Mouse (Mus musculus) MEL (cell line): ENCODE measurements around the gene Fus. TPM values are rescaled to one million over a fixed set of nuclear protein-coding genes. Genes with fewer than 3 reads are reported as not detected.
A peak's percentile ranks its signal among the peaks of the same experiment; 100 is the strongest.
"Not testable (repeated sequence)": the region's sequence is repeated elsewhere in the genome, so short reads cannot be mapped to it uniquely, and the experiment has no call there.

Source experiments
- DNase-seq: peaks from one replicate; pipeline ENCODE4 v3.0.0; 2011; ENCODE audit warnings: low read depth, low spot score
- H3K27ac ChIP-seq: 2 replicates; pipeline ENCODE4 v1.5.1; 2012; ENCODE audit warnings: low read depth, mild to moderate bottlenecking, control low read depth, low read length, moderate library complexity; ENCODE audit not compliant: control insufficient read depth
- H3K27me3 ChIP-seq, 2 experiments: fragments of 150-350 bp in 1 of 2; sonication (generic) in 1 of 2; 2 replicates each; pipeline ENCODE4 v1.6.1; 2012; ENCODE audit warnings: low read length in 2 of 2, mild to moderate bottlenecking in 2 of 2, improper control_type of control experiment in 1 of 2, moderate library complexity in 1 of 2; ENCODE audit not compliant: insufficient read depth in 2 of 2, control insufficient read depth in 1 of 2
- H3K36me3 ChIP-seq, 2 experiments: 2 replicates each; pipeline ENCODE4 v1.6.1; 2012 to 2014; ENCODE audit warnings: low read length in 2 of 2, improper control_type of control experiment in 1 of 2, inconsistent platforms in 1 of 2, mild to moderate bottlenecking in 1 of 2; ENCODE audit not compliant: insufficient read depth in 2 of 2, control insufficient read depth in 1 of 2
- H3K4me1 ChIP-seq, 2 experiments: fragments of 150-350 bp in 1 of 2; sonication (generic) in 1 of 2; 2 replicates each; pipeline ENCODE4 v1.6.1; 2012; ENCODE audit warnings: low read length in 2 of 2, improper control_type of control experiment in 1 of 2, mild to moderate bottlenecking in 1 of 2; ENCODE audit not compliant: insufficient read depth in 2 of 2, control insufficient read depth in 1 of 2
- H3K4me3 ChIP-seq, 2 experiments: fragments of 150-350 bp in 1 of 2; sonication (generic) in 1 of 2; 2 replicates each; pipeline ENCODE4 v1.5.1; 2012; ENCODE audit warnings: low read depth in 2 of 2, low read length in 2 of 2, mild to moderate bottlenecking in 2 of 2, moderate library complexity in 2 of 2, control low read depth in 1 of 2, improper control_type of control experiment in 1 of 2; ENCODE audit not compliant: control insufficient read depth in 1 of 2, insufficient read depth in 1 of 2
- H3K79me2 ChIP-seq: 2 replicates; pipeline ENCODE4 v1.6.1; 2012; ENCODE audit warnings: mild to moderate bottlenecking, low read length, moderate library complexity; ENCODE audit not compliant: control insufficient read depth, poor library complexity, insufficient read depth
- H3K9ac ChIP-seq: 2 replicates; pipeline ENCODE4 v1.6.1; 2012; ENCODE audit warnings: low read depth, mild to moderate bottlenecking, control low read depth, low read length, moderate library complexity; ENCODE audit not compliant: control insufficient read depth, poor library complexity, severe bottlenecking
- H3K9me3 ChIP-seq: fragments of 150-350 bp; sonication (generic); replicated peaks from 2 replicates; pipeline ENCODE4 v1.6.1; 2012; ENCODE audit warnings: mild to moderate bottlenecking, low read length, improper control_type of control experiment, moderate library complexity; ENCODE audit not compliant: insufficient read depth
- BHLHE40 ChIP-seq: IDR thresholded peaks from 2 replicates; pipeline ENCODE4 v1.6.1; 2012; ENCODE audit warnings: low read depth, mild to moderate bottlenecking, inconsistent platforms, low read length, improper control_type of control experiment, borderline replicate concordance
- CHD2 ChIP-seq: IDR thresholded peaks from 2 replicates; pipeline ENCODE4 v1.6.1; 2011; ENCODE audit warnings: low read length, improper control_type of control experiment
- CTCF ChIP-seq, 3 experiments: IDR thresholded peaks in 2 of 3; conservative IDR thresholded peaks in 1 of 3; 2 replicates each; pipeline ENCODE4 v1.5.1; 2011 to 2012; ENCODE audit warnings: low read length in 3 of 3, low read depth in 2 of 3, mild to moderate bottlenecking in 2 of 3, improper control_type of control experiment in 1 of 3, inconsistent platforms in 1 of 3, mixed read lengths in 1 of 3, moderate library complexity in 1 of 3; ENCODE audit not compliant: control insufficient read depth in 1 of 3, insufficient read depth in 1 of 3, poor library complexity in 1 of 3, severe bottlenecking in 1 of 3
- GABPA ChIP-seq: IDR thresholded peaks from 2 replicates; pipeline ENCODE4 v1.6.1; 2012; ENCODE audit warnings: low read depth, mild to moderate bottlenecking, inconsistent platforms, low read length, improper control_type of control experiment, moderate library complexity
- JUND ChIP-seq: IDR thresholded peaks from 2 replicates; pipeline ENCODE4 v1.6.1; 2011; ENCODE audit warnings: low read depth, mild to moderate bottlenecking, improper control_type of control experiment, low read length
- MAFK ChIP-seq: IDR thresholded peaks from 2 replicates; pipeline ENCODE4 v1.6.1; 2011; ENCODE audit warnings: low read depth, mild to moderate bottlenecking, low read length, improper control_type of control experiment, borderline replicate concordance
- MAX ChIP-seq: IDR thresholded peaks from 2 replicates; pipeline ENCODE4 v1.6.1; 2011; ENCODE audit warnings: low read length, improper control_type of control experiment
- MXI1 ChIP-seq: IDR thresholded peaks from 2 replicates; pipeline ENCODE4 v1.6.1; 2011; ENCODE audit warnings: mild to moderate bottlenecking, low read depth, low read length, improper control_type of control experiment
- MYC ChIP-seq: IDR thresholded peaks from 2 replicates; pipeline ENCODE4 v1.6.1; 2011; ENCODE audit warnings: low read depth, mild to moderate bottlenecking, low read length, improper control_type of control experiment, moderate library complexity
- NRF1 ChIP-seq: IDR thresholded peaks from 2 replicates; pipeline ENCODE4 v1.6.1; 2014; ENCODE audit warnings: low read depth, mild to moderate bottlenecking, inconsistent platforms, low read length, improper control_type of control experiment, moderate library complexity; ENCODE audit not compliant: poor library complexity, insufficient read depth, severe bottlenecking
- POLR2AphosphoS2 ChIP-seq: IDR thresholded peaks from 2 replicates; pipeline ENCODE4 v1.6.1; 2011; ENCODE audit warnings: low read length, improper control_type of control experiment
- RAD21 ChIP-seq: IDR thresholded peaks from 2 replicates; pipeline ENCODE4 v1.6.1; 2011; ENCODE audit warnings: mild to moderate bottlenecking, low read depth, low read length, improper control_type of control experiment
- SMC3 ChIP-seq: IDR thresholded peaks from 2 replicates; pipeline ENCODE4 v1.6.1; 2011; ENCODE audit warnings: low read depth, low read length, improper control_type of control experiment
- TAL1 ChIP-seq: IDR thresholded peaks from 2 replicates; pipeline ENCODE4 v1.6.1; 2012; ENCODE audit warnings: mild to moderate bottlenecking, inconsistent platforms, low read length, moderate library complexity, mixed read lengths
- USF2 ChIP-seq, 2 experiments: IDR thresholded peaks; 2 replicates each; pipeline ENCODE4 v1.6.1; 2011 to 2012; ENCODE audit warnings: improper control_type of control experiment in 2 of 2, low read length in 2 of 2, borderline replicate concordance in 1 of 2, inconsistent platforms in 1 of 2, low read depth in 1 of 2, mild to moderate bottlenecking in 1 of 2; ENCODE audit not compliant: insufficient read depth in 1 of 2
- ZC3H11A ChIP-seq: IDR thresholded peaks from 2 replicates; pipeline ENCODE4 v1.6.1; 2012; ENCODE audit warnings: low read depth, mild to moderate bottlenecking, inconsistent platforms, low read length, improper control_type of control experiment
- ZKSCAN1 ChIP-seq: IDR thresholded peaks from 2 replicates; pipeline ENCODE4 v1.6.1; 2012; ENCODE audit warnings: low read depth, mild to moderate bottlenecking, inconsistent platforms, low read length, improper control_type of control experiment, moderate library complexity
- ZMIZ1 ChIP-seq: IDR thresholded peaks from 2 replicates; pipeline ENCODE4 v1.6.1; 2012; ENCODE audit warnings: low read depth, mild to moderate bottlenecking, inconsistent platforms, low read length, improper control_type of control experiment, moderate library complexity
- ZNF384 ChIP-seq: IDR thresholded peaks from 2 replicates; pipeline ENCODE4 v1.6.1; 2012; ENCODE audit warnings: low read depth, mild to moderate bottlenecking, inconsistent platforms, low read length, improper control_type of control experiment
- polyA plus RNA-seq, 2 experiments: library from polyadenylated mRNA; stranded (reverse) in 1 of 2; unstranded in 1 of 2; fragments of >175 nt in 1 of 2; fragments of >200 nt in 1 of 2; gene quantifications; 2 replicates each; pipeline versions ENCODE4 v1.2.1 to v1.2.4; 2012; ENCODE audit warnings: low replicate concordance in 2 of 2, low read depth in 1 of 2; ENCODE audit not compliant: insufficient read length in 2 of 2, insufficient read depth in 1 of 2, missing spikeins in 1 of 2
- total RNA-seq: library from RNA; depleted of rRNA; stranded (reverse); fragments of 300-350 nt; gene quantifications from 2 replicates; pipeline ENCODE4 v1.2.3, GENCODE M21; 2012

Fus gene
- total and polyA plus RNA-seq, 3 experiments, result 49.7 to 848 (median 346) TPM

DNA sequence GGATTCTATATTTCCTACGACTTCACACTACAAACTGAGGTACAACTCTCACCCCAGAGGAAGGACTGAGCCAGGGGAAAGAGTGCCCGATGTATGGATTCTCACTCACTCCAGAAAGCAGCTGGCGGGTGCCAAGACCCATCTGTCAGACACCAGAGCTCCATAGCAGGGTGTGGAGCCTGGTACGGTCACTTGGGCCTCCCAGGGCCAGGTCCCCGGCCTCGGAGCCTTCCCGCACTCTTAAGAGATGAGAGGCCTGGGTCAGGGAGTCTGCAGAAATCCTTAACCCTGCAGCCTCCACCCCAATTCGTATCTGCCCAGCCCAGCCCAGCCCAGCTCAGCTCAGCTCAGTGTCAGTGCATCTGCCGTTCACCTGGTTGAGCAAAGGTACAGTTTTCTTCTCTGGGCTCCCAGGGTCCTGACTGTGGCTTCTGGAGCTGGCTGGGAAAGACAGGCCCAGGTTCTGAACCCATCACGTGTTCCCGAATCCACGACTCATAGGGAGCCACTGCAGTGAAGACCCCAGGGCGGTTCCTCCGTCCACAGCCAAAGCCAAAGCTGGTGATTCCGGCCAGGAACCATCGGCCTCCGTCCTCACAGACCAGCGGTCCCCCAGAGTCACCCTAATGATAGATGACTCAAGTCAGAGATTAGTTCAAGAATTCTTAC lies 30.9 kb upstream of the Fus start:
- Histone ChIP-seq H3K27me3 (no peaks in the 10 kb centered on the region), H3K79me2 (peaks cover 1% of the 10 kb centered on the region; the same call in 1 of the 2 replicates), H3K36me3 (peaks cover 0 to 10% of the 10 kb centered on the region in 2 experiments; a peak in 2 of 4 replicates), H3K4me1 (peaks cover 2 to 7% of the 10 kb centered on the region in 2 experiments; a peak in 3 of 4 replicates), H3K9me3 (no peaks in the 10 kb centered on the region)
- TF ChIP-seq MAX, result no peak
- TF ChIP-seq, all 39 proteins: peak for 0
- no peak overlapping the region for H3K27ac ChIP-seq
- peak overlapping the region; percentile 79 to 89 for H3K4me3 ChIP-seq
- DNase-seq, result no peak
- H3K9ac ChIP-seq, result peak overlapping the region; percentile 92

DNA sequence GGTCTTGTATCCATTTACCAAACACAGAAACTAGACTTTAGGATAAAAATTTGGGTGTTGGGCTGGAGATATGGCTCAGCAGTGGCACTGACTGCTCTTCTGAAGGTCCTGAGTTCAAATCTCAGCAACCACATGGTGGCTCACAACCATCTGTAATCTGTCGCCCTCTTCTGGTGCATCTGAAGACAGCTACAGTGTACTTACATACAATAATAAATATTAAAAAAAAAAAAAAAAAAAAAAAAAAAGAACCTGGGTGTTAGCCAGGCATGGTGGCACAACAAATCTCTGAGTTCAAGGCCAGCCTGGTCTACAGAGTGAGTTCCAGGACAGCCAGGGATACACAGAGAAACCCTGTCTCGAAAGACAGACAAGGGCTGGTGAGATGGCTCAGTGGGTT lies 25.2 kb upstream of the Fus start:
- H3K27me3 ChIP-seq, H3K9me3 ChIP-seq, H3K27ac ChIP-seq, H3K4me3 ChIP-seq, H3K79me2 ChIP-seq, H3K4me1 ChIP-seq, H3K36me3 ChIP-seq, H3K9ac ChIP-seq: not testable (repeated sequence)
- TF ChIP-seq MYC, result peak; percentile 64; the same call in 1 of the 2 replicates
- TF ChIP-seq ZNF384, result peak; percentile 92
- peak in 1 of 3 experiments; percentile 34; a peak in 2 of 6 replicates for TF ChIP-seq CTCF (IDR thresholded peaks at IDR 0.05 in 2 of 3, conservative IDR thresholded peaks at IDR 0.05 in 1 of 3; ENCODE audit: control insufficient read depth in 1 of 3, insufficient read depth in 1 of 3, low read depth in 2 of 3, low read length in 3 of 3, poor library complexity in 1 of 3, severe bottlenecking in 1 of 3)
- peak; percentile 23; the same call in 1 of the 2 replicates for TF ChIP-seq SMC3
- TF ChIP-seq RAD21, result peak; percentile 39
- DNase-seq, result peak; percentile 59

DNA sequence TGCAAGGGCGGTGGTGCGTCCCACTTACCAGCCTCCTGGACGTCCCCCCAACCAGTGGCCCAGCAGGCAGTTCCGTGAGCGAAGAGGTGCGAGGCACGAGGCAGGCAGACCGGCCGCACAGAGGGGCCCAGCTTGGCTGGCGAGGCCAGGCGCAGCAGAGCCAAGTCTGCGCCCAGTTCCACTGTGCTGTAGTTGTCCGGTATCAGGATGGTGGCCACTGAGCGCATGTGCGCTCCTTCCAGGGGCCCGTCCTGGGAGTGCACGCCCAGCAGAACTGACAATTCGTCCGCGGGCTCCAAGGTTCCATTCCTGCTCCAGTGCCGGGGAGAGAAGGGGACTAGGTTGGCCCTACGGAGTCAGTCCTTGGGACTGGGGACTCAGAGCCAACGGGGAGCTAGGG lies 22.6 kb upstream of the Fus start:
- TF ChIP-seq ZC3H11A (no peak), POLR2AphosphoS2 (no peak), RAD21 (no peak), MYC (no peak), JUND (no peak), NRF1 (no peak), MAFK (no peak), MXI1 (no peak), CHD2 (no peak), CTCF (IDR thresholded peaks at IDR 0.05 in 2 of 3, conservative IDR thresholded peaks at IDR 0.05 in 1 of 3; ENCODE audit: control insufficient read depth in 1 of 3, insufficient read depth in 1 of 3, low read depth in 2 of 3, low read length in 3 of 3, poor library complexity in 1 of 3, severe bottlenecking in 1 of 3) (no peak), GABPA (no peak), USF2 (IDR thresholded peaks at IDR 0.05; ENCODE audit: borderline replicate concordance in 1 of 2, insufficient read depth in 1 of 2, low read depth in 1 of 2, low read length in 2 of 2) (no peak), TAL1 (no peak), ZKSCAN1 (no peak), ZMIZ1 (no peak), BHLHE40 (no peak), ZNF384 (no peak)
- TF ChIP-seq, all 39 proteins: peak for 0
- H3K9me3 ChIP-seq, result no peaks in the 10 kb centered on the region
- H3K36me3 ChIP-seq, result no peaks in the 10 kb centered on the region
- H3K4me1 ChIP-seq, result no peaks in the 10 kb centered on the region
- H3K27ac ChIP-seq, result no peak overlapping the region
- H3K27me3 ChIP-seq, result peaks cover 6 to 11% of the 10 kb centered on the region in 2 experiments
- no peak overlapping the region for H3K4me3 ChIP-seq
- no peaks in the 10 kb centered on the region for H3K79me2 ChIP-seq
- H3K9ac ChIP-seq, result no peak overlapping the region
- no peak for DNase-seq
